Mouse (Mus musculus) heart, postnatal 0 days (tissue): Measurements from ENCODE around the gene Camk2g. TPM values are rescaled to one million over a fixed set of nuclear protein-coding genes. Genes with fewer than 3 reads are reported as not detected.

Source experiments
- ATAC-seq: fragments of 200-750 bp; cut with Nextera tagmentation; 2 replicates; pipeline ENCODE4 v1.8.0; 2017; ENCODE audit warnings: low read depth, moderate number of reproducible peaks, moderate library complexity; ENCODE audit not compliant: insufficient read depth
- DNase-seq: peaks from one replicate; pipeline ENCODE4 v3.0.0-alpha.2; 2016; ENCODE audit warnings: low spot score
- H3K27ac ChIP-seq: fragments of 300-500 bp; sonication (generic); 2 replicates; pipeline ENCODE4 v1.5.1; 2014; ENCODE audit warnings: low read depth, mild to moderate bottlenecking
- H3K27me3 ChIP-seq: fragments of 300-500 bp; sonication (generic); 2 replicates; pipeline ENCODE4 v1.6.1; 2014; ENCODE audit warnings: low read length, mixed read lengths; ENCODE audit not compliant: control insufficient read depth, insufficient read depth
- H3K36me3 ChIP-seq: fragments of 300-500 bp; sonication (generic); replicated peaks from 2 replicates; pipeline ENCODE4 v1.6.1; 2014; ENCODE audit warnings: low read length, mixed read lengths; ENCODE audit not compliant: control insufficient read depth, insufficient read depth
- H3K4me1 ChIP-seq: fragments of 300-500 bp; sonication (generic); 2 replicates; pipeline ENCODE4 v1.6.1; 2014; ENCODE audit warnings: antibody characterized with exemption; ENCODE audit not compliant: control insufficient read depth, insufficient read depth
- H3K4me2 ChIP-seq: fragments of 300-500 bp; sonication (generic); 2 replicates; pipeline ENCODE4 v1.6.1; 2014; ENCODE audit warnings: low read depth, mild to moderate bottlenecking, low read length, moderate library complexity
- H3K4me3 ChIP-seq: fragments of 300-500 bp; sonication (generic); 2 replicates; pipeline ENCODE4 v1.5.1; 2014; ENCODE audit warnings: low read depth, low read length
- H3K9ac ChIP-seq: fragments of 300-500 bp; sonication (generic); replicated peaks from 2 replicates; pipeline ENCODE4 v1.6.1; 2014; ENCODE audit warnings: low read depth, low read length, mixed read lengths
- H3K9me3 ChIP-seq: fragments of 300-500 bp; sonication (generic); replicated peaks from 2 replicates; pipeline ENCODE4 v1.6.1; 2016; ENCODE audit warnings: low read length; ENCODE audit not compliant: control insufficient read depth
- CTCF ChIP-seq: IDR thresholded peaks from 2 replicates; pipeline ENCODE4 v1.5.1; 2016; ENCODE audit warnings: antibody characterized with exemption, control low read depth, low read depth
- EP300 ChIP-seq: IDR thresholded peaks from 2 replicates; pipeline ENCODE4 v1.6.1; 2016; ENCODE audit warnings: antibody characterized with exemption, low read depth
- WGBS: fragments of 180-500 bp; shearing (Covaris S2); extraction: QIAGEN DNeasy Blood & Tissue Kit; methylation state at CpG from one replicate; pipeline ENCODE4 v1.1.7; 2014; 5-methylcytosine and 5-hydroxymethylcytosine counted together
- polyA plus RNA-seq: library from polyadenylated mRNA; unstranded; fragments of >200 nt; fragmentation: Nextera tagmentation; extraction: Ambion mirVana; gene quantifications from 2 replicates; pipeline ENCODE4 v1.2.1, GENCODE M21; 2015
- total RNA-seq: library from RNA; depleted of rRNA; stranded (reverse); fragments of >200 nt; gene quantifications from 2 replicates; pipeline ENCODE4 v1.2.3, GENCODE M21; 2014; ENCODE audit warnings: low replicate concordance

Camk2g gene
- total and polyA plus RNA-seq, 2 experiments from 2014 or later, result 72.5 to 107 TPM

- 52% methylated on average over 8 of the region's 8 CpGs for WGBS
- no peak for TF ChIP-seq CTCF
- no peak for TF ChIP-seq EP300
- H3K27ac ChIP-seq, result no peak overlapping the region
These were observed 55.4 kb downstream of the Camk2g start for GRCm38 (mm10) chr14:20738511-20738910.

GRCm38 (mm10) chr14:20737306-20737705 lies 56.6 kb downstream of the Camk2g start:
- Histone ChIP-seq H3K27me3 (no peaks in the 10 kb centered on the region), H3K36me3 (peaks cover 57% of the 10 kb centered on the region), H3K27ac (no peak overlapping the region), H3K9me3 (no peaks in the 10 kb centered on the region), H3K9ac (no peak overlapping the region), H3K4me2 (no peak overlapping the region), H3K4me3 (no peak overlapping the region), H3K4me1 (peaks cover 20% of the 10 kb centered on the region)
- 17% methylated on average over 14 of the region's 14 CpGs for WGBS
- TF ChIP-seq CTCF (peak; percentile 80), EP300 (no peak)
- DNase-seq, result peak; percentile 58
- peak; percentile 20; the same call in 1 of the 2 replicates for ATAC-seq

More at GRCm38 (mm10) chr14:20738511-20738910, 55.4 kb downstream of the Camk2g start:
- Histone ChIP-seq H3K9ac (no peak overlapping the region), H3K36me3 (peaks cover 61% of the 10 kb centered on the region), H3K4me3 (no peak overlapping the region), H3K4me1 (peaks cover 14% of the 10 kb centered on the region; the same call in 1 of the 2 replicates), H3K27me3 (no peaks in the 10 kb centered on the region), H3K9me3 (no peaks in the 10 kb centered on the region), H3K4me2 (no peak overlapping the region)
- ATAC-seq (no peak), DNase-seq (no peak)

- H3K9ac ChIP-seq, result no peak overlapping the region
- WGBS, result 68% methylated on average over 13 of the region's 13 CpGs
These were observed 57.9 kb downstream of the Camk2g start for GRCm38 (mm10) chr14:20735892-20736390.

GRCm38 (mm10) chr14:20735052-20735451 lies 58.8 kb downstream of the Camk2g start:
- H3K9me3 ChIP-seq, result no peaks in the 10 kb centered on the region
- H3K36me3 ChIP-seq, result peaks cover 59% of the 10 kb centered on the region
- no peak overlapping the region; the same call in 1 of the 2 replicates for H3K9ac ChIP-seq
- H3K27me3 ChIP-seq, result no peaks in the 10 kb centered on the region
- 0 out of 2 replicates have a peak overlapping the region, but pooled peaks have one; percentile 86 for H3K4me3 ChIP-seq
- 31% methylated on average over 2 of the region's 2 CpGs for WGBS
- peaks cover 20% of the 10 kb centered on the region for H3K4me1 ChIP-seq
- H3K27ac ChIP-seq, result peak overlapping the region; percentile 98
- TF ChIP-seq CTCF (no peak), EP300 (no peak)
- peak overlapping the region; percentile 97; the same call in 1 of the 2 replicates for H3K4me2 ChIP-seq
- ATAC-seq (no peak), DNase-seq (no peak)

More at GRCm38 (mm10) chr14:20735892-20736390, 57.9 kb downstream of the Camk2g start:
- Histone ChIP-seq H3K4me1 (peaks cover 20% of the 10 kb centered on the region), H3K27ac (peak overlapping the region; percentile 98), H3K4me3 (no peak overlapping the region), H3K36me3 (peaks cover 58% of the 10 kb centered on the region), H3K9me3 (no peaks in the 10 kb centered on the region), H3K27me3 (no peaks in the 10 kb centered on the region), H3K4me2 (no peak overlapping the region)
- TF ChIP-seq CTCF (no peak), EP300 (no peak)
- no peak for ATAC-seq
- no peak for DNase-seq

GRCm38 (mm10) chr14:20733952-20734774 lies 59.7 kb downstream of the Camk2g start, which contains the start of gene Ndst2:
Gene Ndst2, minus strand, starts transcription at chr14:20734562.
- Histone ChIP-seq H3K4me1 (peaks cover 20% of the 10 kb centered on the region), H3K4me3 (peak within 1 kb of the TSS; percentile 86), H3K27ac (peak within 1 kb of the TSS; percentile 98), H3K27me3 (no peaks in the 10 kb centered on the region), H3K36me3 (peaks cover 60% of the 10 kb centered on the region), H3K9ac (peak within 1 kb of the TSS; percentile 96), H3K4me2 (peak within 1 kb of the TSS; percentile 97), H3K9me3 (no peaks in the 10 kb centered on the region)
- under 1% methylated on average over 72 of the region's 81 CpGs for WGBS
- DNase-seq (peak; percentile 94), ATAC-seq (peak; percentile 97)
- TF ChIP-seq CTCF (no peak), EP300 (peak; percentile 74; the same call in 1 of the 2 replicates)
